Mouse (Mus musculus): Measurements from ENCODE around the gene Itsn2. TPM values are rescaled to one million over a fixed set of nuclear protein-coding genes. Genes with fewer than 3 reads are reported as not detected.

The Itsn2 gene
- total RNA-seq, 2 experiments from 2014 or later = 40.0 to 48.1 TPM

DNA sequence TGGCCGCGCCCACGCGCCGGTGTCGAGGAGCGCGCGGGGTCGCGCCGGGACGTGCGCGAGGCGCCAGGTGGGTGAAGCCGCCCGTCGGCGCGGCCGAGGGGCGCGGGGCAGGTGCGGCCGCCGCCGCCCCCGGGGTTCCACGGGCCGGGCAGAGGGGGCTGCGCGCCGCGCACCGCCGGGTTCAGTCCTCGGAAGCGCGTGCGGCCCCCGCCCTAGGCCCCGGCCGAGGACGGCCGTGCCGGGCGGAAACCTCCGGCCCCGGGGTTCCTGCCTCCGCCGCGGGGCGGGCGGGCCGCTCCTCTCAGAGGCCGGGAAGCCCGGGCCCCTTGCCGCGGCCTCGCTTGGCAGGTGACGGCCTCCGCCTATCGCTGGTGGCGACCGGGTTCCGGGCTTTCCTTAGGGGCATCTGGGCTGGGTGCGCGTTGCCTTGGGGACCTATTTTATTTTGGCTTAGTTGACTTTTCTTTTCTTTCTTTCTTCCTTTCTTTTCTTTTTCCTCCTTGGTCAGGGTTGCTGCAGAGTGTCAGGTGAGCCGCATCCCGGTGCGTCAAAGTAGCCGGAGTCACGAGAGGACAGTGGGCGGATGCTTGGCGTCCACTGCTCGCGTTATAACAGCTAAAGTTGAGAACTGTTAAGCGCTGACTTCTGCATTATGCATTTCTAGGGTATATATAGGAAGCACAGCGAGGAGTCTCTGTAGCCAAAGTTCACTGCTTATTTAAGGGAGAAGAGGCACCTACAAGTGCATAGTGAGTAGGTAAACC is 910 bp downstream of the Itsn2 start:
- intact Hi-C loops (cut with DNase I) = loop anchor here (10.0 kb wide), 1 partner anchor 321 kb away; the partner anchor contains the start of gene Atad2b
- peak; percentile 16 for DNase-seq (ENCODE audit: low spot score)

DNA sequence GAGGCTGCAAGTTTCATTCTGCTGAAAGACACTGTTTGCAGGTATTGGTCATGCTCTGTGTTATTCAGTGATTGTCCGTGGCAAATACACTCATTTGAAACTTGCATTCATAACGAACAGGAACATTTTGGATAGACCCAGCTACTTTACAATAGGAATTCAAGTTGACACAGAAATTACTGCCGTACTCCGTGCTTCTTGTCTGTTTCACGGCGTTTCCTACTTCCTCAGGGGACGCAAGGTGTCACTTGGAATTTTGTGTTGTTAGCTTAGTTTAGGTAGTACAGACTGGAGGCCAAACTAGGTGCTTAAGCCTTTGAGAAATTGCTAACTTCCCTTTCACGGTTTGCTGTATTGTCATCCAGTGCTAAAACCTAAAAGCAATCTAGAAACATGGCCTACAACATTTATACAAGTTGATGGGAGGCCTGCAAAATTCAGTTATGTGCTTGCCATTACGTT is 1.5 kb downstream of the Itsn2 start:
- intact Hi-C loops (cut with DNase I) = loop anchor here (10.0 kb wide), 1 partner anchor 321 kb away; the partner anchor contains the start of gene Atad2b
- DNase-seq (ENCODE audit: low spot score) = no peak

DNA sequence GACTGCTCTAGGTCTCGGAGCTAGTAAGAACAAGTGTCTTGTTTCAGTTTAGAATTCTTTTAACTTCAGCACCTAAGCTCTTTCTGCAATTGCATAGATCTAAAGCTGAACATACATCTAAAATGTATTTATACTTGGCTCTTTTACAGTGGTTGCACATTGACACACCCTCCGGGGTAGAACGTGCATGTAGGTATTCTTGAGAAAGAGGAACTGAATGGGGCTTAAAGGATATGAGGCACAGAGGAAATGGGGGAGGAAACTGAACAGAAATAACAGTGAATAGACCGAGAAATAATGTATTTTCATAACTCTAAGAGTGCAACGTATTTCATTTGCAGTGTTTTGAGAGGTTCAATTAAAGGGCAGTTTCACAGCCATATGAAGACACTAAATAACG is 2.6 kb downstream of the Itsn2 start:
- intact Hi-C loops (cut with DNase I) = loop anchor here (10.0 kb wide), 1 partner anchor 320 kb away; the partner anchor contains the start of gene Atad2b
- DNase-seq (ENCODE audit: low spot score) = no peak

DNA sequence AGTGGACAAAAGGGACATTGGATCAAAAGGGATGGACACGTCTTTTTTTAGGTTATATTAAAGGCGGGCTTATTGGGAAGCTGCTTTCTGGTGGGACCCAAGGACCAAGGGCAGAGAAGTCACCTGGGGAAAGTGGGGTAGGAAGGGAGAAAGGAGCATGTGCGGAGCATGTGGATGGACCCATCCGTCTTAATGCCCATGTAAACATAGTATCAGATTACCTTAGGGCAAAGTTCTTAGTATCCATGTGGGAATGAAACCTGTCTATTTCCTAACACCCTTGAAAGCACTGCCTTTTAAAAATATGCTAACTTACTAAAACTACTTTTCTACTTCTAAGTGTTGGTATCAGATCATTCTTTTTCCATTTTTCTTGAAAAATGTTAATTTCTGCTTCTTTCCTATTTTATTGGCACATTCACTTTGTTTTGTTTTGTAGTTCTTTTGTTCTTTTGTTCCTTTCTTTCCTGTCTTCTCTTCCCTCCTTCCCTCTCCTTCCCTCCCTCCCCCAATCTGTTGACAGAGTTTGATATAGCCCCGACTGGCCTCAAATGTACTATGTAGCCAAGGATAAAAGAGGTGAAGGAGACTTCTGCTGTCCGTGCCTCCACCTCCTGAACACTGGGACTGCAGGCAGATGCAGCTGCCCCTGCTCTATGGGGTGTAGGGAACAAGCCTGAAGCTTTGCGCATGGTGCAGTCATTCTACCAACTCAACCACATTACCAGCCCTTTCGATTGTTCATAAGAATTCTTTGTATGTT is 6.4 kb downstream of the Itsn2 start:
- intact Hi-C loops (cut with DNase I) = loop anchor here (10.0 kb wide), 1 partner anchor 316 kb away; the partner anchor contains the start of gene Atad2b

DNA sequence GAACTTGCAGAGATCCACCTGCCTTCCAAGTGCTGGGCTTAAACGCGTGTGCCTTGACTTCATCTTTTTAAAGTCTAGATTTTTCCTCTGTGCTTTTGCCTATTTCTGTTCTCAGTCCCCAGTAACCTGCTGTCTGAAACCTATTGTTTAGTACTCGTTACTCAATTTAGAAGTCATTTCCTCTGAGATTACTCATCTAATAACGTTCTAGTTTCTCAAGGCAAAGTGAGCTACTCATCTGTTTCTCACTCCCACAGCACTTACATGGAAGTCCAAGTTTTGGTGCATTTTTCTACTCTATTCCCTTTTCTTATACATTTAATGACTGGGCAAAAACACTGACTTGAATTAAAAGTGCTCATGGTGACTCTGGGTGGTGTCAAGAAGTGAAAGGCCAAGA is 7.3 kb downstream of the Itsn2 start:
- intact Hi-C loops (cut with DNase I) = loop anchor here (10.0 kb wide), 1 partner anchor 315 kb away; the partner anchor contains the start of gene Atad2b
- DNase-seq (ENCODE audit: low spot score) = no peak

More for the DNA sequence above, 6.4 kb downstream of the Itsn2 start:
- no peak for DNase-seq (ENCODE audit: low spot score)

DNA sequence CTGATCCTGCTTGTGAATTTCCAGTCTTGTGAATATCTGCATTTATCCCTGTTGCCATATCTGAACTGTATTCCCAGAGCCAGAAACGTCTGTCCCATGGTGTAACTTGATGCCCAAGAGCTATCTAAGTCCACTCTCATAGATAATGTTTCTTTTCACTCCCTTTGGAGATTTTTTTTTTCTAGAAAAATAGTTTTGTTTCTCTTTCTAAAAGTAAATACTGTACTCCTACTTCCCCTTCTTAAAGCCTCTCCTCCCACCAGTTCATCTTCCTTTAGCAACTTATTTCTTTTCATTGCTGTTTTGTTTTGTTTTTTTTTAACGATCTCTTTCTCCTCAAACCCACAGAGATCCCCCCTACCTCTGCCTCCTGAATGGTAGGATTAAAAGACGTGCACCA is 14.2 kb downstream of the Itsn2 start:
- intact Hi-C loops (cut with DNase I) = no loop called here
- no peak for DNase-seq (ENCODE audit: low spot score)

DNA sequence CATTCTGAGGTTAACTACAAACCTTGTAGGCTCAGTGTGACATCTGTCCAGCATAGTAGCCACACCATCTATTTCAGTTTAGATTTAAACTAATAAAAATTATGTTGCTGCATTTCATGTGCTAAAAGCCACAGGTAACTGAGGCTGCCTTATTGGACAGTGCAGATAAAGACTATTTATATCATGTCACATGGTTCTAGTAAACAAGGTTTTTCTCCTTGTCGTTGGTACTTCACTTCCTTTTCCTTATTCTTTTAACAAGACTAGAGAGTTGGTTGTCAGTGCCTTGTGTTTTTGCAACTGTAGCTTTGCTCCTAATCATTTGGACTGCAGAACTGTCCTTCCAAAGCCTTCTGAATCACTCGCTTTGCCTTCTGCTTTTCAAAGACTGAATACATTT is 22.3 kb downstream of the Itsn2 start:
- no peak for DNase-seq (ENCODE audit: low spot score)
- intact Hi-C loops (cut with DNase I) = no loop called here

DNA sequence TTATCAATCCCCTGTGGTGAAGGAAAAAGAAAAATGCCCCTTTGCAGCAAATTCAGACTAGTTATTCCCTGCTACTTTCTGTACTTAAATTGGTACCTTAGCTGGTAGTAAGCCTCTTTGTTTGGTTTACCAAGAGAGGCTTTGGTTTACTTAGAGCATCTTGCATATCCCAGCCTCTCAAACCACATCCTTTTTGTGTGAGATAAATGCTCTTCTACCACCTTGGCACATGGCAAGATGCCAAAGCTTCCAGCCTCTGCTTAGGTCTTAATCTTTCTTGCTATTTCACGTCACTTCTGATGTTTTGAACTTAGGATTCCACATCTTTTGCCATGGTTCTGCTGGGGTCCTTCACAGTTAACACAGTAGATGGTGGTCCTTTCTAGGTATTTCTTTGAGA is 31.8 kb downstream of the Itsn2 start:
- DNase-seq (ENCODE audit: low spot score) = no peak
- intact Hi-C loops (cut with DNase I) = no loop called here

DNA sequence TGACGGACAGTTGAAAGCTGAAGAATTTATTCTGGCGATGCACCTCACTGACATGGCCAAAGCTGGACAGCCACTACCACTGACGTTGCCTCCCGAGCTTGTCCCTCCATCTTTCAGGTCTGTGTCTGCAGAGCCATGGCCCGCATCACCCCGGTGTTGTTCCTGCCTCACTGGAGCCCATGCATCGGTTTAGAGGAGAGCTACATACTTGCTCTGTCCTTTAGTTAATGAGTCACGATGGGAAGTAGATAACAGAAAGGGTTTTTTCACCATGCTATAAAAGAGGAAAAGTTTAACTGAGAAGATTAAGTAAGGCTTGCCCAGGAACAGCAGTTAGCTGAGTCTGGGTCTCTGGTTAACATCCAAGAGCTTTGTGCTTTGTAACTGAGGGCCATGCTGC is 40.5 kb downstream of the Itsn2 start:
- intact Hi-C loops (cut with DNase I) = no loop called here
- DNase-seq (ENCODE audit: low spot score) = no peak

DNA sequence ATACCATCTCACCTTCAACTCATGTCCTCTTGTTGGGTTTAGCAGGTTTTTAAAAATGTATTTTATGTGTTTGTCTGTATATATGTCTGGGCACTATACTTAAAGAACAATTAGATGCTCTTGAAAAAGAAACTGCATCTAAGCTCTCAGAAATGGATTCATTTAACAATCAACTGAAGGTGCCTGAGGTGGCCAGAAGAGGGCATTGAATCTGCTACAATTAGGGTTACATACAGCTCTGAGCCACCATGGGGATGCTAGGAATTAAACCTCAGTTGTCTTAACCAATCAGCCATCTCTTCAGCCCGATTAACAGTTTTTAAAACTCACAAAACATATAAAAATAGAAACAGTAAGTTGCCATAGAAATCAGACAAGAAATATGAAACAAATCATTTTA is 46.0 kb downstream of the Itsn2 start:
- intact Hi-C loops (cut with DNase I) = no loop called here
- DNase-seq (ENCODE audit: low spot score) = no peak

DNA sequence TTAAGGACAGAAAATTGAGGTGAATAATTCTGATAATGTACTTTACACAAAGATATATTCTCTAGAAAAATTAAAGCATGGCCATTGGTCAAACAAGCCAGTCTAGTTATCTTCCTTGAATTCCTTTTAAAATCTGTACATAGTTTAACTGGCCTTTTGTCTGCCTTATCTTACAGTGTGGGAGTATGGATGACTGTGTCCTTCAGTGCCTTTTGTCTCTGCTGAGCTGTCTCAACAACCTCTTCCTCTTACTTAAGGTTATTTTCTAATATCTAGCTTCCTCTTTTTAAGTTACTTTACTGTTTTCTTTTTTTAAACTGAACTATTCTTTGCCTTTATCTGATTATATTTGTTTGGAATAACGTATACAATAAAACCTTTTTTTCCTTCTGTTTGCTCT is 48.3 kb downstream of the Itsn2 start:
- intact Hi-C loops (cut with DNase I) = no loop called here

DNA sequence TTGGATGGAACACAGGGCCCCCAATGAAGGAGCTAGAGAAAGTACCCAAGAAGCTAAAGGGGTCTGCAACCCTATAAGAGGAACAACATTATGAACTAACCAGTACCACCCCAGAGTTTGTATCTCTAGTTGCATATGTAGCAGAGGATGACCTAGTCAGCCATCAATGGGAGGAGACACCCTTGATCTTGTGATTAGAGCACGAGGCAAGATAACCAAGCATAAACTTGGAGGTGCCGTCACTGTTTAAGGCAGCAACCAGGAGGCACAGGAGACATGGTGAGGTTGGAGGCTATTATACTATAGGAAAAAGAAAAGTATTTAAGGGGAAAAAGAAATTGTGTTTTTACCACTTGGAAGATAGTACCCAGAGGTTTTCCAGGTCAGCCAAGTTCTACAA is 64.4 kb downstream of the Itsn2 start:
- intact Hi-C loops (cut with DNase I) = no loop called here
- no peak for DNase-seq (ENCODE audit: low spot score)

More for the DNA sequence above, 48.3 kb downstream of the Itsn2 start:
- no peak for DNase-seq (ENCODE audit: low spot score)

DNA sequence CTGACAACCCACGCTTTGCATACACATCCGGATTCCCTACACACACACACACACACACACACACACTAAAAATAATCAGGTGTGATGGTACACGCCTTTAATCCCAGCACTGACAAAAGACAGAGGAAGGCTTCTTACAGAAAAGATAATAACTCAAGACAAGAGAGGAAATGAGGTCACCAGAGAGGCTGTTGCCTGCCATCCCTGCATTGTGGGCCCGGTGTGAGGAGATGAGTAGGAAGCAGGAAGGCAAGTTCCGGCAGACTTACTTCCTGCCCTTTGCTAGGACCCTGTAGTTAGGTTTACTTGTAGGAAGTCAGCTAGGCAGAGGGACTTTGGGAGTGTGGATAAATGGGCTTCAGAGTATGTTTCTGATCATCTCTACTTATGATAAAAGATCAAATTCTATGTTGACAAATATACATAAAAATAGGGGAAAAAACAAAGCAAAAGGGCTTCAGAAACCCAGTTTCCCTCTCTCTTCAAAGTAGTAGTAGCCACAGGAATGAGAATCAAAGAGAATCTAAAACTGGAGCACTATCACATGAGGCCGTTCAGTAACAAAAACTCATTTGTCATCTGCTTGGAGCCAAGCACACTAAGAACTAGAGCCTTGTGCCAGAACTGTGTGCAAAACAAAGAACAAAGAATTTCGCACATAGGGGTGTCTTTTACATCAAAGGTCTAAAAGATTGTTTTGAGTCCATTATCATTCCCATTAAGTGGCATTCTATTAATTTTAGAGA is 72.7 kb downstream of the Itsn2 start:
- no peak for DNase-seq (ENCODE audit: low spot score)
- intact Hi-C loops (cut with DNase I) = no loop called here

DNA sequence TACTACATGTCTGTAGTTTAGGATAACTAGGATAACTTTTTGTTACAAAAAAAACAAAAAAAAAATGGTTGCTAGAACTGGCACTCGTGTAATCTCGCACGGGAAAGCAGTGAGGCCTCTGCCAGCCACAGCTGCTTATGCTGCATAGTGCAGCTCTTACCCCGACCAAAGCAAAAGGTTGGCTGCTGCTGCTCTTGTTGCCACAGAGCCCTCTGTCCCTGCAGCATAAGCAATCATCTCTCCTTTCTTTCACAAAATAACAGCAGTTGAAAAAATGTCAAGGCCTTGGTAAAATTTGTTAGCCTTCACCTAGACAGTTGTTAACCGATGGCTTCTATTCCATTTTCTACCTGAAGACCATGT is 73.2 kb downstream of the Itsn2 start:
- intact Hi-C loops (cut with DNase I) = no loop called here
- DNase-seq (ENCODE audit: low spot score) = no peak

DNA sequence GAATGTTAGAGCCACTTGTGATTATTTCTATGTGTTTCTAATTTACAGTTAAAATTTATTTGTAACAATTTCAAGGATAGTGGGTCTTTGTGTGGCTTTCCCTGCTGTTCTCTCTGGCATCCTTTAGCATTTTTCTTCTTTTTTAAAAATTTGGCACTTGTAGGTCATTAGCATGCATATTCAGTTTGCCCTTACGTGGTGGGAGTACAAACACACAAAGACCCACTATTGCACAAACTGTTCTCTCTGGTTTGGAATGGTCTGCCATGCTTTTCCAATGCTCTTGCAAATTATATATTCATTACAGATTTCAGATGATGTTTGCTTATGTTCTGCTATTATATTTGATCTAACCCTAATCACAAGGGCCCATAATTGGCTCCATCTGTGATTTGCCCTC is 83.9 kb downstream of the Itsn2 start:
- no peak for DNase-seq (ENCODE audit: low spot score)
- intact Hi-C loops (cut with DNase I) = no loop called here

DNA sequence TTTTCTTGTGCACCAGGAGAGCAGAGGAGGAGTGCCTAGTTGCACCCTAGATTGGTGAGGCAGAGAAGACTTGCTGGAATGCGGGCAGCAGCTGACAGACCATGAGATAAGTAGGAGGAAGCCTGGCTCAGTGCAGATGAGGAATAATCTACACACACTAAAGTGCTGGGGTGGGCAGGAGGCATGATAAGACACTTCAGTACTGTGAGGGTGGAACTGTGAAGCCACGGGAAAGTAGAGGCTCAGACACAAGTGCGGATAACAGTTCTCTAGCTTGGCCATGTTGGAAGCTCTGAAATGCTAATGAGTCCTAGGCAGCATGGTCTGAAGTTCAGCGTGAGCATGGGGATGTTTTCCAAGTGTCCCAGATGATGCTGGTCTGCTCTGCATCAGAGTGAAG is 87.5 kb downstream of the Itsn2 start:
- DNase-seq (ENCODE audit: low spot score) = no peak
- intact Hi-C loops (cut with DNase I) = no loop called here

DNA sequence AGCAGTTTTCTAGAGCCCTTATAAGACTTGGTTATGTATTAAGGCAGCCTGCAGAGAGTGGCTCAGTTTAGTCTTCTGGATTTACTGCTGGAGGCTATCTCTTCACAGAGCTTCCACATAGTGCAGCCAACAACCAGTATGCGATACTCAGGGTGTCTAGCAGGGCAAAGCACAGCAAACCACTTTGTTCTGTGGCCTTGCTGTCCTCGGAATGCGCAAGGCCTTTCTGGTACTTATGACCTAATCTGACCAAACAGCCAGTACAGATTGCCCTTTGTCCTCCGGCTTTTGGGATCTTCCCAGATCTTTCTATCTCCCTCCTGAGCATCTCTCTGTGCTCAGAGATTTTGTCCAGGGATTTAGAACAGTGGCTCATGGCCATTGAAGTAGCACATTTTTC is 93.0 kb downstream of the Itsn2 start:
- intact Hi-C loops (cut with DNase I) = no loop called here
- DNase-seq (ENCODE audit: low spot score) = no peak

DNA sequence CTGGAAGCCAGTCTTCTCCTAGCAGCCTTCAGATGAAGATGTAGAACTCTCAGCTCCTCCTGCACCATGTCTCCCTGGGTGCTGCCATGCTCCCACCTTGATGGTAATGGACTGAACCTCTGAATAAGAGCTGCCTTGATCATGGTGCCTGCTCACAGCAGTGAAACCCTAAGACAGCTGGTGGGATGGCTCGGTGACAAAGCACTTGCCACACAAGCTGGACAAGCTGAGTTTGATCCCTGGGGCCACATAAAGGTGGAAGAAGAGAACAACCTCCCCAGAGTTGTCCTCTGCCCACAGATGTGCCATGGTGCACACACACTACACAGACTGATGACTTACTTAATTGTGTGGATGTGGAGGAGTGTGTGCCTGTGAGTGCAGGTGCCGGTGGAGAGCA is 95.9 kb downstream of the Itsn2 start:
- no peak for DNase-seq (ENCODE audit: low spot score)
- intact Hi-C loops (cut with DNase I) = no loop called here

DNA sequence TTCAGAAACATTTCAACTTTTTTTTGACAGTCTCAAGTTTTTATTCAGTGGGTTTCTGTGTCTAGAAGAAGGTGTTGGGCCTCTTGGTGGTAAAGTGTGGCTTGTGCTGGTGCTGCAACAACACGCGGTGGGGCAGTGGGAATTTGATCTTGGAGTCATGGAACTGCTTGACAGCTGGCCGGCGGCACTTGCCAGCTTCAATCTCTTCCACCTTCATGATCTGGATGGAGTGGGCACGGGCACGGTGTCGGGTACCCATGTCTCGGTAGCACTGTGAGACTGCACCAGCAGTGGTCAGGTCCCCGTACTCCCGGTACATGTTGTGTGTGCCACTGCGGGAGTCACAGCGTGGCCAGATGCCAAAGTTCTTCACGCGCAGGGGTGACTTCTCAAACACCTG is 96.9 kb downstream of the Itsn2 start:
- intact Hi-C loops (cut with DNase I) = no loop called here
- no peak for DNase-seq (ENCODE audit: low spot score)

DNA sequence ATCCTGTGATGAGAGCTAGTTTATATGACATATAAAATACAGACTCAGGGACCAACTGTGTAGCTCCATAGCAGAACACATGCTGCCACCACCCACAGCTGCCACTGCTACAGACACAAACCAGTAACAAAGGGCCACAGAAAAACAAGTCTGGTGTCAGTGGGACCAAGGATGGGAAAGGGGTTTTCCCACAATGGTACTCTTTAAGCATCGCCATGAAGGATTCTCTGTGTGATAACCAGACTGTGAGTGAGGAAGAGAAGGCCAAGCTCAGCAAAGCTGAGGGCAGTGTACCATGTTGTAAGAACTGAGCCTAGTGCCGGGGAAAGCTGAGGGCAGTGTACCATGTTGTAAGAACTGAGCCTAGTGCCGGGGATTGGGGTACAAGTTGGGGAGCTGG is 98.8 kb downstream of the Itsn2 start:
- DNase-seq (ENCODE audit: low spot score) = no peak
- intact Hi-C loops (cut with DNase I) = no loop called here

Data from heart, postnatal 25 days (tissue).